Mouse (Mus musculus) urinary bladder, postnatal 14 days (tissue): ENCODE results near the gene Gm28042.
A peak's percentile ranks its signal among the peaks of the same experiment; 100 is the strongest.

ENCODE experiments used
- DNase-seq: peaks from one replicate; pipeline ENCODE4 v3.0.0; 2021; ENCODE audit warnings: low spot score

Gene Gm28042

DNA sequence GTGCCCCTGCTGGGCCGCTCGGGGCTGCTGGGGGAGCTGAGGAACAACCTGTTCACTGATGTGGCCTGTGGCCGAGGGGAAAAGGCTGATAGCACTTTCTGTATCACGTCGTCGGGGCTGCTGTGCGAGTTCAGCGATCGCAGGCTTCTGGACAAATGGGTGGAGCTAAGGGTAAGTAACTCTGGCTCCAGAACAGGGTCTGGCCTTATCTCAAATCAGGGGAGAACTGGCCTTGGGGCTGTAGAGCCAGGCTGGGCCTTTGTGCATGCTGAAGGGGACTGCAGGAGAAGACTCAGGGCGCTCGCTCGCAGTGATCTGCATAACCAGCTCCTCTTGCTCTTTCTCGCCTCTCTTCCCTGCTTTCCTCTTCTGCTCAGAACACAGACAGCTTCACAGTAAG, 14.4 kb upstream of the Gm28042 start:
- DNase-seq = no peak

DNA sequence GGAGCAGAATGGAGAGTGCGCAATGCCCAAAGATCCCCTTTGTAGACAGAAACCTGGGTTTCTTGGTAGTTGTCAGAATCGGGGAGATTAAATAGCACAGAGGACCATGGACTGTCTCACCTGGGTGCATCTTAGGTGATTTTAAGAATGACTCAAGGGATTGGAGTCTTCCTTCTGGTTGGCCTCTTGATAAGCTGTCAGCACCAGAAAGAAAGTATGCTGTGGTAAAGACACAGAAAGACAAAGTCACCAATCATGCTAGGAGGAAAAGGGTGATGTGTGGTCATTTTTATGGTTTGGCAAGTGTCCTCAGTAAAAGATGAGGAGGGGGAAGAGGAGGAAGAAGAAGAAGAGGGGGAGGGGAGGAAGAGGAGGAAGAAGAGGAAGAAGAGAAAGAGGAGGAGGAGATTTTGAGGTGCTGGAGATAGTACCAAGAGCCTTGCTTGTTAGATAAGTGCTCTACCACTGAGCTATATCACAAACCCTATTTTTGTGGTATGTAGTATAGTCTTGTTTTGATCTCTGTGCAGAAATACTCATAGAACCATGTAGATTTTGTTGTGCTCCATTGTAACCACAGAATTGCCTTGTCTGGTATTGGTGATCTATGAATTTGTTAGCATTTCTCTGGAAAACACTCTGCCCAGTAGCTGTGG, 13.3 kb upstream of the Gm28042 start:
- DNase-seq = no peak

DNA sequence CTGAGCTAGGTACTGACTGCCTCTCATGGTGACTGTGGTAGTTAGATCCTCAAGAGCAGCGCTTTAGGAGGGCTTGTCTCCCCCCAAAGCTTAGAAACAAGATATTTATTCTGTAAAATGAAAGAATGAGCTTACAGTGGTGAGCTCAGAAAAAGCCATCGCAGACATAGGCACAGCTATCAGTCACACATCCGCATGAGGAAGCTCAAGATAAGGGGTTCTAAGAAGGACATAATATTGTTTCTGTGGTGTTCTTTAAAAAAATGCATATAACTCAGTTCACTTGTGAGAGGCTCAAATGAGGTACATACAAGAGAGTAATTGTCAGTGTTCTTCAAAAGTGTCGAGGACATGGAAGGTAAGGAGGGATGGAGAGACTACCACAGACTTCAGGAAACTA, 11.4 kb upstream of the Gm28042 start:
- no peak for DNase-seq

DNA sequence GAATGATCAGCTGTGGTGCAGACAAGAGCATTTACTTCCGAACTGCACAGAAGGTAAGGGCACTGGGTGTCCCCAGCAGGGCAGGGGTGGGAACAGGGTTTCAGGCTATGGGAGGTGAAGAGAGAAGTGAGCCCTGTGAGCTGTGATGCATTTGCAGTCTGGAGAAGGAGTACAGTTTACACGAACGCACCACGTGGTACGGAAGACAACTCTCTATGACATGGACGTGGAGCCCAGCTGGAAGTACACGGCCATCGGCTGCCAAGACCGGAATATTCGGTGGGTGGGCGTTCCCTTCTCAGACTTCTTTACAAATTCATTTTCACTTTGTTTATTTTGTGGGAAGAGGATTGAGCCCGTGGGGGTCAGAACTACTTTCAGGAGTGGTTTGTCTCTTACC, 9.7 kb upstream of the Gm28042 start:
- DNase-seq = no peak

DNA sequence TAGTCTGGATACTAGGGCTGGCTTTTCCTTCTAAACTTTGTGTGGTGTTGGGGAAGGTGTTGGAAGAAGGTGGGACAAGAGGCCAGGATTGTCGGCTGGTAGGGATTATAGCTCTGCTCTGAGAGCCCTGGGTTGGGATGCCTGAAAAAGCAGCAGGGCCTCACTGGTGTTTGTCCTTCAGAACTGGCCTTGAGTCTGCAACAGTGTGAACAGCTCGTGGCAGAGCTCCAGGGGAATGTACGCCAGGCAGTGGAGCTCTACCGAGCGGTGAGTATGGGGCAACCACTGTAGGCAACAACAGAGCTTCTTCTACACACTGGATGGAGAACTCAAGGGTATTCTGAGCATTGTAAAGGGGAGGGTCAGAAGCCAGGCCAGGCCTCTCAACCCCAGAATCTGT, 3.0 kb upstream of the Gm28042 start:
- no peak for DNase-seq

DNA sequence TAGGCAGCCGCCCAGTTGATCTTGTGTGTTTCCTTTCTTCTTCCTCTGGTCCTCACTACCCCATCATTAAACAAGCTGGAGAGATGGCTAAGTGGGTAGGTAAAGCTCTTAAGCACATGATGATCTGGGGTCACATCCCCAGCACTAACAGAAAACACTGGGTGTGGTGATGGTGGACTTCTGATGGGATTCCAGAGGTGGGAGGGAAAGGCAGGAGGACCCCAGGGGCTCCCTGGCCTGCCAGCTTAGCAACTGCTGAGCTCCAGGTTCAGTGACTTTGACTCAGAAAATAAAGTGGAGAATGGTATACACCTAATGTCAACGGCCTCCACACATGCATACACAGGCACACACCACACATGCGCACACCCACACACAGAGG, 648 bp downstream of the Gm28042 start:
- no peak for DNase-seq

DNA sequence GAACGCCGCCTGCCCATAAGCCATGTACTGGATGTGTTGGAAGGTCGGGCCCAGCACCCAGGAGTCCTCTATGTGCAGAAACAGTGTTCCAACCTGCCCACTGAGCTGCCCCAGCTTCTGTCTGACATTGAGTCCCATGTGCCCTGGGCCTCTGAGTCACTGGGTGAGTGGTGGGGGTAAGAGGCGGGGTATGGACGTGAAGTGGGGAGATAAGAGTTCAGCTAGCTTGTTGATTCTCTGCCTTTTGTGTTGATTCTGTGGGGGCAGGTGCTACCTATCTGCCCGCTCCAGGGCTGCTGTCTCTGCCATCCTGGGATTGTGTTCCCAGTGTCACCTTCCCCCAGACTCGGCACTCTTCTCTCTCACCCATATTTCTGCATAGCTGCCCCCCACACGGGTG, 3.1 kb downstream of the Gm28042 start:
- no peak for DNase-seq

DNA sequence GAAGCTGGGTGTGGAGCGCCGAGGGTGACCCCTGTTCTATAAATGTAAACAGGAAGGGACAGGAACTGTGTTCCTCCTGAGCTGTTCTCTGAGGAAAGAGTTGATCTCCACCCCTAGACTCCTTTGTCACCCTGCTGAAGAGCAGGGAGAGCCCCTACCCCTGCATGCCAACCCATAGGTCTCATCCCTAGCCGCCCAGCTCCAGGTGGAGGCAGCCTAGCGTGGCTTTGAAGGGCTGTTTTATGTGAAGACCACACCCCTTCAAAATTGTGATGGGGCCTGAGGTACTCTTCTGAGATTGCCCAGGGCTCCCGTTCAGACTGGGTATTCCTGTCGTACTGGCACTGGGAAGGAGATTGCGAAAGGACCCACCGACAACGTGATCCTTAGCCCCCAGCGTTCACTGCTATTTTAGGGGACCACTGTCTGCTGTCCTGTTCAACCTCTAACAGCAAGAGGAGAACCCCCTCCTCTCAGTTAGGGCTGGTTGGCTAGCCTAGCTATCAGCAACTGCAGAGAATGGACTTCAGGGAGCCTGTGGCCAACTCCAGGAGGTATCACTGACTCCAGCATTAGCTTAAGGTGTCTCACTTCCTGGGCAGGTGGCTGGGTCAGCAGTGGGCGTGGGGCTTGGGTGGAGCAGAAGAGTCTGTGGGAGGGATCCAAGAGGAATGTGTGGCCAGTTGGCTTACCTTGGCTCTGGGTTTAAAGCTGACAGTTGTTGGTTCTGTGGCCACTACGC, 5.6 kb downstream of the Gm28042 start, which contains the start of gene Pla2g4b:
Gene Pla2g4b (plus strand): TSS at position 692 of the 742 bp plus-strand sequence.
- DNase-seq = no peak

DNA sequence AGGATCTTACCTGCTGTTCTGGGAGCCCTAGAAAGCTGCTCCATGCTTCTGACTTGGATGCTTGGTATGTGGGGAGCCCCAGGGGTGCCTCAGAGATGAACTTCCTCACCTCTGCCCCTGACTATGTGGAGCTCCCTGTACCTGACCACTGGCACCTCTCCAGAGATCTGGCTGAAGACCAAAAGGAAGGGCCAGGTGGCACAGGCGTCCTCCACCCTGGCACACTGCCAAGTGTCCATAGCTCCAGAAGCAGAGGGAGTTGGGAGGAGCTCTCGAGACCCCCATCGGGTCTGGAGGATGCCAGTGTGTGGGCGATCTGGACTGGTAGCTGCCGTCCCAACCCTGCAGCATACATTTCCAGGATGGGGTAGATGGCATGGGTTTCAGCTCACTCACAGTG, 6.4 kb downstream of the Gm28042 start:
- peak; percentile 59 for DNase-seq

DNA sequence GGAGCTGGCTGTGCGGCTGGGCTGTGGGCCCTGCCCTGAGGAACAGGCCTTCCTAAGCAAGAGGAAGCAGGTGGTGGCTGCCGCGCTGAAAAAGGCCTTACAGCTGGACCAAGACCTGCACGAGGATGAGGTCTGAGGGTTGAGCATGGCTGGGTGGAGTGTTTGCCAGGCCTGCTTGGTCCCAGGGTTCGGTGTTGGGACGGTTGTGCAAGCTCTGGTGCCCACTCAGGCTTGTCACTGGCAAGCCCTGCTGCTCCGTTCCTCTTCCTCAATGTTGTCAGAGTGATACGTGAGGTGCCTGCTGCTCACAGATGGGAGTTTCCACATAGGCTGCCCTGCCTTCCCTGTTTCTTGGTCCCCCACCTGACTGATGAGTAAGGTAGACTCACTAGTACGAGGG, 10.5 kb downstream of the Gm28042 start:
- DNase-seq = no peak

DNA sequence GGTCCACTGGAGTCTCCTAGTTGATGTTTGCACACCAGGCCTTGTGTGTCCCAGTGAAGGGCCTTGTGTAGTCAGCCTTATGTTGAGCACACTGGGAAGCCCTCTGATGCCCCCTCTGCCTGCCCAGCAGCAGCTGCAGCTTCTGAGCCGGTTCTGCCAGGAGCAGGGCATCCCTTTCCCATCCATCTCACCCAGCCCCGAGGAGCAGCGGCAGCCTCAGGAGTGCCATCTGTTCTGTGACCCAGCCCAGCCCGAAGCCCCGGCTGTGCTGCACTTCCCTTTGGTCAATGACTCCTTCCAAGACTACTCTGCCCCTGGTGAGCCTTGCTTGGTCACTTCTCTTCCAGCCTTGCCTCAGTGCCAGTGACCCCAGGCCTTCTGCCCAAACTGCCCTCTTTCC, 13.7 kb downstream of the Gm28042 start:
- no peak for DNase-seq

DNA sequence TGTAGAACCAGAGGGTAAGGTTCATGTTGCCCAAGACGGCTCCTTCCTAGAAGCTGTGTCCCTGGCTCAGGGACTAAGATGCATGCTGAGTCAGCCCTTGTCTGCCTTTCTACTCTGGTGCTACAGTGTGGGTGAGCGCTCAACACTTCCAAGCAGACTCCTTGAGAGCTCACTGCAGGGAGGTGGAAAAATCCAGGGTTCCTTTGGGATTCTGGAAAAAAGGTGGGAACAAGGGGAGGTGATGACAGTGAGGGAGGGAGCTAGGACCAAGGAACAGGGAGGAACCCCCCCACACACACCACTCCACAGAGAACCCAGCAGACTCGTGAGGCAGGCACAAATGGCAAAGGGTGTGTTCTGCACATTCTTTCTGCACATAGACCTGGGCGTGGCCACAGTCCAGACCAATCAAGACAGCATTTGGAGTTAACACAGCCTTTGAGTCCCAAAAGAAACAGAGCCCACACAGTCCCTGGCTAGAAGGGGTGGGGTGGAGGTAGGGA, 16.9 kb downstream of the Gm28042 start:
- peak; percentile 34 for DNase-seq

DNA sequence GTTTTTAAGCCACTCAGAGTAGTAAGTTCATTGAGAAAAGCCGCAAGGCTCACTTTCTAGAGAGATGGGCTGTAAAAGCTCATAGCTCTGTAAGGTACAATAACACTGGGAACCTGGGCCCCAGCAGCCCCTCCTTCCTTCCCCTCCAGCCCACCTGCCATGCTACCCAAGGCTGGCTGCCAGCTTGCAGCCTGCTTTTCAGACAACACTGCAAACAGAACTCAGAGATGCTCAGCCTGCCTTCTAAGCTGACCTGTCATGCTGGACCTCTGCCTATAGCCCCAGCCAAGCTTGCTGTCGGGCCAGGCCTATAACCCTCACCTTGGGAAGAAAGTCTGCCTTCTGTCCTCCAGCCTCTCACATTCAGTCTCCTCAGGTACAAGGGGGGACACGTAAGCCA, 17.4 kb downstream of the Gm28042 start:
- no peak for DNase-seq

DNA sequence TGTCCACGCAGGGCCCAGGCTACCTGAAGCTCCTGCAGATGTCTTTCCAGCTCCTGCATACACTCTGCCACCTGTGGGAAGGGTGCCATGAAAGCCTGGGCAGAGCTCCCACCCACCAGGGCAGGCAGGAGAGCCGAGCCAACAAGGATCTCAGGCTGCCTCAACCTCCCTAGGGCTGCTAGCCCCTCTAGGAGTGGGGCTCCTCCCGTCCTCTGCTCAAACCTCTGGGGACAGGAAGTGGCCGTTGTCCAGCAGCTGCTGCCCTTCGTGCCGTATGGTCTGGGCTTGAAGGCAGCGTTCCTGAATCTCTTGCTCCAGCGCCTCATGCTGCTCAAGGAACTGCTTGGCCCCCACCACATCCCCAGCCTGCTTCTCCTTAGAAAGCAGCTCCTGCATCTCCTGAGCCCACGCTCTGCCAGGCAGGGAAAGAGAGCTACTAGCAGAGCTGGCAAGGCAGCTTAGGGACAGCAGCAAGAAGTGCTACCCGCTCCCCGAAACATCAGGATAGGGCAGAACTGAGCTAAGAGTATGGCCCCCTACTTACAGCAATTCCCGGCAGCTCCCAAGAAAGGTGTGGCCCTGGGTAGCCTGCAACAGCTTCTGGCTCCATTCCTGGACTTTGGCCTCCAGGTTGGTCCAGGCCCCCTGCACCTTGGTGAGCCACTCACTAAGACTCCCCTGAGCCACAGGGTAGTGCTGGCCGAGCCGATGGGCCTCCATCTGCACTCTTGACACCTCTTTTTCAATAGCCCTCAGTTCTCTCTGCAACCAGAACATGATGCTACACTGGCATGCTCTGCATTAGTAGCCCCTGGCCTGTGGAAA, 19.4 kb downstream of the Gm28042 start:
- no peak for DNase-seq

DNA sequence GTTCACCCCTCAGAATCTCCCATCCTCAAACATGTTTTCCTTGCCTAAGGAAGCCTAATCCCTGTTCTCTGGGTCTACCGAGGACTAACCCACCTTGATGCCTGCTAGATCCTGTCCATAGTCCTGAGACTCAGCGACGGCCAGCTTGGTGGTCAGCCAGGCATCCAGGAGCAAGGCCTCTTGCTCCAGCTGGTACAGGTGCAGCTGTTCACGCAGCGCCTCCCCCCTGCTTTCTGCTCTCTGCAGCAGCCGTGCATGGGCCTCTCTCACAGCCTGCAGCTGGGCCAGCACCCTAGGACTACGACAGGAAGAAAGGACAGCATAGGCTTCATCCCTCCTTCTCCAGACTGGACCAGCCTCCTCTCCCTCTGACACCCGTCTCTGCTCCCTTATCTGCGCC, 20.9 kb downstream of the Gm28042 start:
- DNase-seq = no peak

DNA sequence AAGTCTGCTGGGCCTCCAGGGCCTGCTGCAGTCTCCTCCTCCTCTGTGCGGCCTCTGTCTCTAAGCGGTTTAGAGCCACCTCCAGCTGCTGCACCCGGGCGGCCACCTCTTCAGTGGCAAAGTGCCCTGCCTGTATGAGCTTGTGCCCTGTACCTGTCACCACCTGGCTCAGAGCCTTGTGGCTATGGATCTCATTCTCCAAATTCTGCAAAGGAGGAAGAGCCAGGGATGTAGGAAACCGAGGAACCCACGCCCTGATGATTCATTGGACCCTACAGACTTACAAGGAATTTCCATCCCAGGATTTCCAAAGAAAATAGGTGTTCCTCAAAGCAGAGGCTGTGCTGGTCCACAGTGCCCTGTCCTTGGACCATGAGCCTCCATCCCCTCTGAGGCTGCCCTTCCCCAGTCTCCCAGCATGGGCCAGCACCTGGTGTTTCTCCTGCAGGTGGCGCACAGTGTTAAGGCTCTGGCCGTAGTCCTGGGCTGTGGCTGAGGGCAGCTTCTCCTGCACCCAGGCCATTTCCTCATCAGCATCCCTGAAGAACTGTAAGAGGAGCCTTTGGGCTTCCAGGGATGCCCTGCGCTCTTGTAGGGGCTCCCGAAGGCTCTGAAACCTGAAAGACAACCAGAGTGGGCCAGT, 22.5 kb downstream of the Gm28042 start:
- peak; percentile 74 for DNase-seq

DNA sequence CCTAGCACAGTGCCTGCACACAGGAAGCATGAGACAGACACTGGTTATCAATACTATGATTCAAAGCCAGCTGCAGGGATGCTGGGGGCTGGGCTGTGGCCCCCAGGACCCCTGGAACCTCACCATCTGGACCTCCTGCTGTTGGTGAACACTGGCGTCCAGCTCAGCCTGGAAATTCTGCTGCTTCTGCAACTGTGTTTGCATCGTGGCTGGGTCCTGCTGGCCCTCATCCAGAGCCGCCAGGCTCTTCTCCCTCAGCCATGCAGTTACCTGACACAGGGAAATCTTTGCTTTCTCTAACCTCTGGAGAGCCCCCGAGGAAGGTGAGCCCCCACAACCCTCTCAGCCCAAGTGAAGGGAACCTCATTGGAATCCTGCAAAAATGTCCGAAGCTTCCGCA, 24.1 kb downstream of the Gm28042 start:
- DNase-seq = no peak

DNA sequence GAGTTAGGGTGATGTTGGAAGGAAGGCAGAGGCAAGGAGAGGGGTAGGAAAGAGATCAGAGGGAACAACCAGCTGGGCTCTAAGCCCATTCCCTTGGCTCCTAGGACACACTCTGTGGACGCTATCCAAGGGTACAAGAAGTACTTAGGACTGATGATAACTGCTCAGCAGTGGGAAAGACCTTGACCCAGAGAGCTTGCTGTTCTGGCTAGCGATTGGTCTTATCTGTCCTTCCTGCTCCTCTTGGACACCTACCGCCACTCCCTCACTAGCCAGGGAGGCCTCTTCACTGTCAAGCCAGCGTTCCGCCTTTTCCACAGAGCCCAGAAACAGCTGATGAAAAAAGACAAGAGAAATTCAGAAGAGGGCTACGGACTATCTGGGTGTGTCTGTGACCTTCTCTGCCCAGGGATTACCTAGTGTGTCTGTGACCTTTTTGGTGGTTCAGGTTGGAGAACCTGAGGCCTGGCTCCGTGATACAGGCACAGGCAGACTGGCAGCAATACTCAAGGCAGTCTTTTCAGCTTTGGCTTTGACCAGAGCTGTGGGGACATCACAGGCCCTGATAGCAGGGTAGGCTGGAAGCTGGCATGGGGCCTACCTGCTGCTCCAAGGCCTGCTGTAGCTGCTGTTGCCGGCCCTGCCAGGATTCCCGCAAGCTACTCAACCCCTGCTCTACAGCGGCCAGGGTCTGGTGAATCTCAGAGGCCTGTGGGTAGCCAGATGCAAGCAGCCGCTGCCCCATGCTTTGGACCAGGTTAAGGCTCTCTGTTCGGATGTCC, 27.7 kb downstream of the Gm28042 start:
- DNase-seq = peak; percentile 31

DNA sequence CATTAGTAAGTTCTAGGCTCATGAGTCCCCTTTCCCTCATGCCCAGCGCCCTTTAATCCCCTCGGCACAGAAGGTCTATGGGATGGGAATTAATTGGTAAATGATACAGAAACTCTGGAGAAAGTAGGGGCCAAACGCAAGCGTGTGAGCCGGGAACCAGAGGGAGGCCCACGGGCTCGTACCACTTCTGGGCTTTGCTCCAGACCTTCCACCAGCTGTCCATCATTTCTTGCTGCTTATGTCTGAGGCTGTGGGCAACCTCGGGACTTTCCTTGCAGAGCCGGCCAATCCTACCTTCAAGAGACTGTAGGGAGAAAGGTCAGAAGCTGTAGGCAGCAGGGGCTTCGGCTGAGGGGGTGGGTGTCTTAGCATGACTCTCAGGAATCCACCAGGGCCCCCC, 28.6 kb downstream of the Gm28042 start:
- no peak for DNase-seq

DNA sequence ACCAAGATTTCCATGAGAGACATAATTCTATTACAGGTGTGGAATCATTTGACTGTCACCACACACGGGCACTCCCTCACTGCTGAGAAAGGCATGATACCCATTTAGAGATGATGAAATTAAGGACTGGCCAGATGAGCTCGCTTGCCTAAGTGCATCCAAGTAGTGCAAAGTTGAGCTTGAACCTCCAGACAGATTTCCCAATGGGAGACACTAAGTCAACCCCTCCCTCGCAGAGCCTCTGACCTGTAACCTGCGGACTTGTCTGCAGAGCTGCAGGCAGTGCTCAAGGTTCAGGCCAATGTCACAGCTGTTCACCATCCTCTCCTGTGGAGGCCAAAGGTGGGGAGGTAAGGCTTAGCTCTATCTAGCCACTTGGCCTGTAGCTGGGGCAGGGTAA, 31.5 kb downstream of the Gm28042 start:
- DNase-seq = no peak

DNA sequence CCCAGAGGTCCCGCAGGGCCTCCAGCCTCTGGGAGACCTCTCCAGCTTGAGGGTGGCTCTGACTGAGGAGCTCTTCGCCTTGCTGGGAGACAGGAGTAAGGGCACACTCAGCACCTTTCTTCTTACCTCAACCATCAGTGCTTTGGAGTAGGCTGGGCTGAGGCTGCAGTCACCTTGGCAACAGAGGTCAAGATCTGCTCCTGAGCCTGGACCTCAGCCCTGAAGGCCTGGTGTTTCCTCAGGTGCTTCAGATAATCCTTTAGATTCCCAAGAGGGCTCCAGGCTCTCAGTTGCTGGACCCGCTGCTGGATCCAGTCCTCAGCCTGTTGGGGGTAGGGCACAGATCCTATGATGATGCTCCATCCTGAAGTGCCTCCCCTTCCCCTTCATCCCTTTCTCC, 32.2 kb downstream of the Gm28042 start:
- no peak for DNase-seq

DNA sequence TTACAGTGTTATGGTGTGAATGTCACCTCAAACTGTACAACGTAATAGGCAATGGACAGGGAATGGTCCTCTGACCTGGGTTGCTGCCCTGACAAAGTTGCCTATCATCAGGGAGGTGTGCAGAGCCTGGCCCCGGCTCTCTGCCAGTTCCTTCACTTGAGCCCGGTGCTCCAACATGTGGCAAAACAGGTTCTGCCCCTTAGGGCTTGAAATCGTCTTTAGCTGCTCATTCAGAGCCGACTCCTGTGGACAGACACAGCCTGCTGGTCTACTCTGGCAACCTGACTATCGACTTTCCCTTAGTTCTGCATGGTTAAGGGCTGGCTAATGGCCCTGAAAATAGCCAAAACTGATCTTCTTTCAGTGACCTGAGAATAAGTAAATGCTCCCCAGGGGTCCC, 32.9 kb downstream of the Gm28042 start:
- peak; percentile 80 for DNase-seq
